Mouse (Mus musculus) heart, embryonic 14.5 days (tissue): ENCODE measurements around the gene 2010300C02Rik. TPM values are rescaled to one million over a fixed set of nuclear protein-coding genes. Genes with fewer than 3 reads are reported as not detected.
A peak's percentile ranks its signal among the peaks of the same experiment; 100 is the strongest.

ENCODE experiments used
- ATAC-seq: fragments of 200-750 bp; cut with Nextera tagmentation; 2 replicates; pipeline ENCODE4 v1.8.0; 2017; ENCODE audit warnings: low read depth, moderate TSS enrichment; ENCODE audit not compliant: insufficient number of reproducible peaks, insufficient read depth, low FRiP score
- H3K27ac ChIP-seq, 2 experiments: fragments of 200-500 bp in 1 of 2; fragments of 300-500 bp in 1 of 2; sonication (generic) in 1 of 2; replicated peaks in 1 of 2; 2 replicates each; pipeline ENCODE4 v1.5.1; 2012 to 2014; ENCODE audit warnings: low read depth in 2 of 2, low read length in 2 of 2, control low read depth in 1 of 2, mild to moderate bottlenecking in 1 of 2, mixed read lengths in 1 of 2; ENCODE audit not compliant: control insufficient read depth in 1 of 2, insufficient read depth in 1 of 2
- H3K27me3 ChIP-seq: fragments of 300-500 bp; sonication (generic); 2 replicates; pipeline ENCODE4 v1.6.1; 2014; ENCODE audit warnings: mild to moderate bottlenecking, low read length, control low read depth; ENCODE audit not compliant: control insufficient read depth, insufficient read depth
- H3K36me3 ChIP-seq: fragments of 300-500 bp; sonication (generic); 2 replicates; pipeline ENCODE4 v1.6.1; 2014; ENCODE audit warnings: mild to moderate bottlenecking, control low read depth, low read length, mixed read lengths; ENCODE audit not compliant: control insufficient read depth, insufficient read depth
- H3K4me1 ChIP-seq, 2 experiments: fragments of 200-500 bp in 1 of 2; fragments of 300-500 bp in 1 of 2; sonication (generic) in 1 of 2; 2 replicates each; pipeline ENCODE4 v1.6.1; 2012 to 2014; ENCODE audit warnings: low read length in 2 of 2, control low read depth in 1 of 2, mixed read lengths in 1 of 2; ENCODE audit not compliant: control insufficient read depth in 2 of 2, insufficient read depth in 2 of 2
- H3K4me2 ChIP-seq: fragments of 300-500 bp; sonication (generic); 2 replicates; pipeline ENCODE4 v1.6.1; 2014; ENCODE audit warnings: mild to moderate bottlenecking, low read length
- H3K4me3 ChIP-seq, 2 experiments: fragments of 200-500 bp in 1 of 2; fragments of 300-500 bp in 1 of 2; sonication (generic) in 1 of 2; 2 replicates each; pipeline ENCODE4 v1.5.1; 2012 to 2014; ENCODE audit warnings: low read length in 2 of 2, mild to moderate bottlenecking in 2 of 2, control low read depth in 1 of 2, low read depth in 1 of 2, moderate library complexity in 1 of 2; ENCODE audit not compliant: control insufficient read depth in 1 of 2, insufficient read depth in 1 of 2
- H3K9ac ChIP-seq: fragments of 300-500 bp; sonication (generic); 2 replicates; pipeline ENCODE4 v1.6.1; 2014; ENCODE audit warnings: mild to moderate bottlenecking, low read length
- H3K9me3 ChIP-seq: fragments of 300-500 bp; sonication (generic); 2 replicates; pipeline ENCODE4 v1.6.1; 2016; ENCODE audit warnings: low read length, control low read depth; ENCODE audit not compliant: control insufficient read depth
- WGBS: fragments of 180-500 bp; shearing (Covaris S2); extraction: QIAGEN DNeasy Blood & Tissue Kit; methylation state at CpG from one replicate; pipeline ENCODE4 v1.1.7; 2014; 5-methylcytosine and 5-hydroxymethylcytosine counted together
- polyA plus RNA-seq: library from polyadenylated mRNA; unstranded; fragments of >200 nt; fragmentation: Nextera tagmentation; extraction: Ambion mirVana; gene quantifications from 2 replicates; pipeline ENCODE4 v1.2.1, GENCODE M21; 2014

Gene 2010300C02Rik
- polyA plus RNA-seq, 1 experiment from 2014 or later, result 5.1 TPM

DNA sequence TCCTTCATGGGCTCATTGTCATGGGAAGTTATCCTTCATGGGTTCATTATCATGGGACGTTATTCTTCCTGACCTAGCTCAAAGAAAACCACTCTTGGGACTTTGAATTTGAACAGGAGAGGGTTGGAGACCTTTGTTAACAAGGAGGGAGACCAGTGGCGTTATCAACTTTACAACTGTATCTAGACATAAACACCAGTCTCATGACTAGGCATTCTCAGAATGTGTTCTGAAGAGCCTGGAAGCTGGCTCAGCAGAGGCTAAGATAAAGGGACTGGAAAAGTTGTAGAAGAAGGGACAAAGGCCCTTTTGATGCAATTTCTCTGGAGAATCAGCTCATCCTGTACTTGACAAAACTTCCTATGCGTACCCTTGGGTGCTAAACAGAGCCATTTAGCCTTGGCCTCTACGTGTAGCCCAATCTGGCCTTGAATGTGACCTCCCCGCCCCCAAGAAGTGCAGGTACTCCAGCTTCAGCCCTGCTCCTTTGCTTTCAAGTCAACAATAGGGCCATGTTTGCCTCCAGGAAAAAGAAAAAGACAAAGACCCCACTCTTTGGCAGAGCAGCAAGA lies 76.0 kb downstream of the 2010300C02Rik start:
- H3K9ac ChIP-seq, result no peak overlapping the region
- no peak for ATAC-seq
- H3K4me3 ChIP-seq, result no peak overlapping the region
- H3K27me3 ChIP-seq, result no peaks in the 10 kb centered on the region
- no peak overlapping the region for H3K27ac ChIP-seq
- WGBS, result 75% methylated on average over 5 of the region's 5 CpGs
- peaks cover 0 to 2% of the 10 kb centered on the region in 2 experiments; a peak in 2 of 4 replicates for H3K4me1 ChIP-seq
- H3K4me2 ChIP-seq, result no peak overlapping the region
- H3K9me3 ChIP-seq, result no peaks in the 10 kb centered on the region
- no peaks in the 10 kb centered on the region for H3K36me3 ChIP-seq

DNA sequence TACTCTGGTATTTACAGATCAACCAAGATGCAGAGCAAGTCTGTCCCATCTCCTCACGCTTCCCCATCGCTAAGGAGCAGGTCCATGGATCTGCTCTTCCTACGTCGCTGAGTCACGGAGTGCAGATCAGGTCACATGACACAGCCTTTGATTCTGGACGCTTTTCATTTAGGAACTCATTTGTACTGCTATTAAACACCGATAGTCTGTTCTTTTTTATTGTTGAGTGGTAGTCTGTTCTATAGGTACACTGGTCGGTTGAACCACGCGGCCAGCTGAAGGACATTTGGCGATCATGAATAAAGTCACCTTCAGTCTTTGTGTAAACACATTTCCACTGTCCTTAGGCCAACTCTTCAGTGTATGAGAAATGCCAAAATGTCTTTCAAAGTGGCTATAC lies 78.5 kb downstream of the 2010300C02Rik start:
- H3K9ac ChIP-seq, result no peak overlapping the region
- no peak overlapping the region for H3K4me2 ChIP-seq
- no peaks in the 10 kb centered on the region for H3K27me3 ChIP-seq
- H3K4me3 ChIP-seq, result no peak overlapping the region
- H3K9me3 ChIP-seq, result no peaks in the 10 kb centered on the region
- H3K27ac ChIP-seq, result no peak overlapping the region
- 88% methylated on average over 11 of the region's 11 CpGs for WGBS
- ATAC-seq, result no peak
- no peaks in the 10 kb centered on the region for H3K36me3 ChIP-seq
- peaks cover 0 to 4% of the 10 kb centered on the region in 2 experiments; a peak in 2 of 4 replicates for H3K4me1 ChIP-seq

DNA sequence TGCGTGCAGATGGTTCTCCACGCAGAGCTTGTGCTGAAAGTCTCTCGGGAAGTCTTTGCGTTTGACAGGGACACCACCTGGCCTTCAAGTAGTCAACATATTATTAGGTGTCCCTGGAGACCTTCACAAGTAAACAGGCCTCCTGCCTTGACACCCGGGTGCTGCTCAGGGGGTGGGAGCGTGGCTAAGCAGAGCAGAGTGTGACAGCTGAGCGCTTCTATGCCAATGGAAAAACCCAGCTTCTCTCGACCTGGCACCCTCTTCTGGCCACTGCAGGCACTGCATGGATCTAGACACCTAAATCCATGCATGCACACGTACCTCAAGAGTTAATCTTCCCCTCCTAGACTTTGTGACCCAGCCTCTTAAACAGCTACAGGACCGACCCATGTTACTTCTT lies 80.8 kb downstream of the 2010300C02Rik start:
- Histone ChIP-seq H3K9me3 (no peaks in the 10 kb centered on the region), H3K27ac (no peak overlapping the region), H3K27me3 (no peaks in the 10 kb centered on the region), H3K4me3 (no peak overlapping the region), H3K9ac (no peak overlapping the region), H3K36me3 (no peaks in the 10 kb centered on the region), H3K4me2 (peak overlapping the region; percentile 41), H3K4me1 (peaks cover 0 to 4% of the 10 kb centered on the region in 2 experiments; a peak in 2 of 4 replicates)
- no peak for ATAC-seq
- WGBS, result 12% methylated on average over 10 of the region's 10 CpGs

- ATAC-seq, result no peak
- Histone ChIP-seq H3K27ac (no peak overlapping the region), H3K4me3 (no peak overlapping the region), H3K27me3 (no peaks in the 10 kb centered on the region), H3K9ac (no peak overlapping the region), H3K9me3 (no peaks in the 10 kb centered on the region), H3K4me1 (peaks cover 0 to 4% of the 10 kb centered on the region in 2 experiments; a peak in 2 of 4 replicates), H3K36me3 (no peaks in the 10 kb centered on the region), H3K4me2 (peak overlapping the region; percentile 41; the same call in 1 of the 2 replicates)
- WGBS, result 73% methylated on average over 9 of the region's 9 CpGs
Observed at GRCm38 (mm10) chr1:37638560-37638959, 81.3 kb downstream of the 2010300C02Rik start.

DNA sequence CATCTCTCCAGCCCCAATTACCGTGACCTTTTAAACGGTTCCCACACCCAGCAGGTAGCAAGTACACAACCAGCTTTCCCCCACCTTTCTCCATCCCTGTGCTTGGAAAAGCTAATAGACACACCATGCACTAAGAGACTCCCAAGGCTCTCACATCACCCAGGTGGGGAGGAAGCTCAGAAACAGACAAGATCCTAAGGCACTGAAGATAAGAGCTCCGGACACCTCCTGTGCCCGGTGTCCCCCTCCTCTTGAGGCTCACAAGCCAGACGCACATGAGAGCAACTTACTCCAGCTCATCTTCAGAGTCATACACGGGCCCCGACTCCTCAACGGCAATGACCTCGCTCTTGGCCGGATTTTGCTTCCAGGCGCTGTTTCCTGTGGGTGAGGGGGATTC lies 82.3 kb downstream of the 2010300C02Rik start:
- no peak overlapping the region for H3K4me3 ChIP-seq
- WGBS, result 65% methylated on average over 11 of the region's 11 CpGs
- H3K36me3 ChIP-seq, result no peaks in the 10 kb centered on the region
- no peaks in the 10 kb centered on the region for H3K9me3 ChIP-seq
- ATAC-seq, result no peak
- H3K27ac ChIP-seq, result no peak overlapping the region
- H3K27me3 ChIP-seq, result no peaks in the 10 kb centered on the region
- H3K9ac ChIP-seq, result no peak overlapping the region
- H3K4me1 ChIP-seq, result peaks cover 0 to 4% of the 10 kb centered on the region in 2 experiments; a peak in 2 of 4 replicates
- H3K4me2 ChIP-seq, result no peak overlapping the region

DNA sequence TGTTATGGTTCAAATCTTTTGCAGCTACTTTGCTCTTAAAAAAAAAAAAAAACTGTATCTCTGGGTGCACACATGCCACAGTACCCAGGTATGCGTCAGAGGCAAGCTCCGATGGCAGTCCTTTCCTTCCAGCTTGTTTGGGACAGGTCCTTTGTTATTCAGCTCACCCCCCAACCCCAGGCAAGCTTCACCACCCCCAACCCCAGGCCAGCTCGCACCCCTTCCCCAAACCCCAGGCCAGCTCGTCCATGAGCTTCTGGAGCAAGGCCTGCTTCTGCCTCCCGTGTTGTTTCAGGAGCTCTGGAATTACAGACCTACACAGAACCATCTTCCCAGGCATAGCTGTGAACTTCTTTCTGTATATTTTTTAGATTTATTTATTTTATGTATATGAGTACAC lies 83.1 kb downstream of the 2010300C02Rik start:
- Histone ChIP-seq H3K27me3 (no peaks in the 10 kb centered on the region), H3K4me3 (no peak overlapping the region), H3K27ac (no peak overlapping the region), H3K4me2 (no peak overlapping the region), H3K36me3 (no peaks in the 10 kb centered on the region), H3K9me3 (no peaks in the 10 kb centered on the region), H3K4me1 (peaks cover 0 to 4% of the 10 kb centered on the region in 2 experiments; a peak in 2 of 4 replicates), H3K9ac (no peak overlapping the region)
- 85% methylated on average over 5 of the region's 5 CpGs for WGBS
- no peak for ATAC-seq

DNA sequence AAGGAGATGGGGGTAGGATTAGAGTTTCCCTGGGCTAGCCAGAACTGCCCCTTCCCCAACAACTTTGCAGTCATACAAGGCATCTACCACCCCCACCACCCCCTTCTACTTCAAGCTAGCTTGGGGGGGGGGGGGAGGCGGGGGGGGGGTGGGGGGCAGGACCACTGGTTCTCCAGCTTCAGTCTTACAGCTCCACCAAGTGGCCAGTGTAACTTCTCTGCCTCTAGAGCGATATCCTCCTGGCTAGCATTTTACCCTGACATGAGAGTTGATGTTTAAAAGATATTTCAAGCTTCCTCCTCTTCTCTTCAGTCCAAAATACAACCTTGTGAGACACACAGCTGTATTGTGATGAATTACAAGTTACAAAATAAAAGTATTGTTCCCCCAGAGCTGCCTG lies 83.7 kb downstream of the 2010300C02Rik start:
- H3K4me3 ChIP-seq, result no peak overlapping the region
- no peaks in the 10 kb centered on the region for H3K27me3 ChIP-seq
- 45% methylated on average over 2 of the region's 2 CpGs for WGBS
- ATAC-seq, result no peak
- H3K4me1 ChIP-seq, result peaks cover 0 to 4% of the 10 kb centered on the region in 2 experiments; a peak in 2 of 4 replicates
- no peak overlapping the region for H3K27ac ChIP-seq
- H3K9ac ChIP-seq, result no peak overlapping the region
- no peaks in the 10 kb centered on the region for H3K36me3 ChIP-seq
- H3K4me2 ChIP-seq, result no peak overlapping the region
- H3K9me3 ChIP-seq, result no peaks in the 10 kb centered on the region

GRCm38 (mm10) chr1:37635716-37636115 lies 84.2 kb downstream of the 2010300C02Rik start:
- Histone ChIP-seq H3K4me1 (peaks cover 0 to 4% of the 10 kb centered on the region in 2 experiments; a peak in 2 of 4 replicates), H3K4me2 (no peak overlapping the region), H3K4me3 (no peak overlapping the region), H3K9me3 (no peaks in the 10 kb centered on the region), H3K36me3 (no peaks in the 10 kb centered on the region), H3K27me3 (no peaks in the 10 kb centered on the region), H3K9ac (no peak overlapping the region), H3K27ac (no peak overlapping the region)
- 70% methylated on average over 7 of the region's 7 CpGs for WGBS
- ATAC-seq, result no peak
